Mouse (Mus musculus): ENCODE measurements around the gene Hist2h2be. TPM values are rescaled to one million over a fixed set of nuclear protein-coding genes. Genes with fewer than 3 reads are reported as not detected.

Hist2h2be gene
- total and polyA plus RNA-seq, 3 experiments = 1.8 to 3.2 TPM; not detected in 1

DNA sequence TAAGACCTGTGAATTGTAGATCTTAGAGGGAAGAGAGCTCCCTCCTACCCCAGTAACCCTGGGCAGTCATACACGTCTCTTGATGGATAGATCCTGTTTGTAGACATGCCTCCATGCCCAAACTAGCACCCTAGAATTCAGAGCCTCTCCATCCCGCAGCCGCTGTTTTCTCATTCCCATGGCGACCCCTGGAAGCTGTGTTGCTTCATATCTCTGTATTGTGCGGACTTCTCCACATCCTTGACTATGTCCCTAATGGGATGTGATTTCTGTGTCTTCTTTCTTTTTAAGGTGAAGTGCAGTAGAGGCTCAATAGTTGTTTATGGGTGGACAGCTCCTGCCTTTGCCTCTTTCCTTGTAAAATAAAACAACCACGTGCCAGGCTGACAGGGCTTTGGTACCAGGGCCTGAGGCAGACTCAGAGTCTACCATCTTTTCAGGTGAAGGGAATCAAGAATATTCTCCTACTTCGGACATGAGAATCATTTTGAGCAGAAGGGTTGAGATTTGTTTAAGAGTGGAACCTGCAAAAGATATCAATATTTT is 43.6 kb downstream of the Hist2h2be start:
- Histone ChIP-seq H3K79me2 (ENCODE audit: control insufficient read depth, insufficient read depth, low read length, poor library complexity) (peaks cover 8% of the 10 kb centered on the region; the same call in 1 of the 2 replicates), H3K27me3 (ENCODE audit: control insufficient read depth in 1 of 2, insufficient read depth in 2 of 2, low read length in 2 of 2) (no peaks in the 10 kb centered on the region), H3K9ac (ENCODE audit: control insufficient read depth, low read depth, low read length, poor library complexity, severe bottlenecking) (peak overlapping the region; percentile 92), H3K27ac (ENCODE audit: control insufficient read depth, low read depth, low read length) (peak overlapping the region; percentile 99), H3K9me3 (replicated peaks; ENCODE audit: insufficient read depth, low read length) (no peaks in the 10 kb centered on the region), H3K36me3 (ENCODE audit: control insufficient read depth in 1 of 2, insufficient read depth in 2 of 2, low read length in 2 of 2) (peaks cover 0 to 44% of the 10 kb centered on the region in 2 experiments; a peak in 2 of 4 replicates), H3K4me1 (ENCODE audit: control insufficient read depth in 1 of 2, insufficient read depth in 2 of 2, low read length in 2 of 2) (peaks cover 0 to 32% of the 10 kb centered on the region in 2 experiments; a peak in 2 of 4 replicates), H3K4me3 (ENCODE audit: control insufficient read depth in 1 of 2, insufficient read depth in 1 of 2, low read depth in 2 of 2, low read length in 2 of 2) (peak overlapping the region; percentile 10 to 75)
- TF ChIP-seq E2F4 (IDR thresholded peaks at IDR 0.05; ENCODE audit: borderline replicate concordance, low read depth, low read length) (no peak), GATA1 (IDR thresholded peaks at IDR 0.05; ENCODE audit: low read depth, low read length) (no peak), POLR2A (IDR thresholded peaks at IDR 0.05; ENCODE audit: control insufficient read depth in 1 of 2, insufficient read depth in 1 of 2, low read depth in 1 of 2, low read length in 2 of 2, poor library complexity in 1 of 2) (no peak), ZNF384 (IDR thresholded peaks at IDR 0.05; ENCODE audit: low read depth, low read length) (no peak), GABPA (IDR thresholded peaks at IDR 0.05; ENCODE audit: low read depth, low read length) (no peak), ZC3H11A (IDR thresholded peaks at IDR 0.05; ENCODE audit: low read depth, low read length) (no peak), NELFE (IDR thresholded peaks at IDR 0.05; ENCODE audit: low read depth, low read length) (no peak), ZMIZ1 (IDR thresholded peaks at IDR 0.05; ENCODE audit: low read depth, low read length) (no peak), MAFK (IDR thresholded peaks at IDR 0.05; ENCODE audit: borderline replicate concordance, low read depth, low read length) (no peak), CTCF (IDR thresholded peaks at IDR 0.05 in 2 of 3, conservative IDR thresholded peaks at IDR 0.05 in 1 of 3; ENCODE audit: control insufficient read depth in 1 of 3, insufficient read depth in 1 of 3, low read depth in 2 of 3, low read length in 3 of 3, poor library complexity in 1 of 3, severe bottlenecking in 1 of 3) (no peak), TBP (IDR thresholded peaks at IDR 0.05; ENCODE audit: low read depth, low read length) (no peak)
- peak; percentile 86 for DNase-seq (ENCODE audit: low read depth, low spot score)

DNA sequence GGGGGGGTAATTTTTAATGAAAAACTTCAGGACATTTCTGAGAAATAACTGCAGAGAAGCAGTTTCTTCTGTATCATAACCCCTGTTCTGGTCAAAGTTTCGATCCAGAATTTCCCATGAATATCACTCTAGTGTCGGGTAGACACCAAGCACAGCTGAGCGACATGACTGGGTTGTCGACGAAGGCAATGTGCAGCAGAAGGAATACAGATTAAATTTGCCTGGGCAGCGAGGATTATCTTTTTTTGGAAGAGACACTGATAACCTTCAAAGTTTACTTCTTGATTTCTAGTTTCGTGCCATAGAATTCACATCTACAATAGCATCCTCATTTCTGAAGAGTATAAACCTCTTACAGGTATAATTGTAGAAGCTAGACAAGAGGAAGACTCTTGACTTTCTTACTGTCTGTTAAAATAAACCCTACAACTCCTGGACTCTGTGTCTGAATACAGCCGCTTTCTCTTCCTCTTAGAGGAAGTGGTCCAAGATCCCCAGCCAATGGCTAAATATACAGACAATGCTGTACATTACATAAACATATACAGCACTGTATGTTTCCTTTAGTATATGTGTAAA is 45.3 kb downstream of the Hist2h2be start:
- Histone ChIP-seq H3K4me1 (ENCODE audit: control insufficient read depth in 1 of 2, insufficient read depth in 2 of 2, low read length in 2 of 2) (peaks cover 0 to 24% of the 10 kb centered on the region in 2 experiments; a peak in 2 of 4 replicates), H3K9ac (ENCODE audit: control insufficient read depth, low read depth, low read length, poor library complexity, severe bottlenecking) (peak overlapping the region; percentile 50), H3K79me2 (ENCODE audit: control insufficient read depth, insufficient read depth, low read length, poor library complexity) (peaks cover 8% of the 10 kb centered on the region; the same call in 1 of the 2 replicates), H3K27ac (ENCODE audit: control insufficient read depth, low read depth, low read length) (peak overlapping the region; percentile 61), H3K27me3 (ENCODE audit: control insufficient read depth in 1 of 2, insufficient read depth in 2 of 2, low read length in 2 of 2) (no peaks in the 10 kb centered on the region), H3K4me3 (ENCODE audit: control insufficient read depth in 1 of 2, insufficient read depth in 1 of 2, low read depth in 2 of 2, low read length in 2 of 2) (no peak overlapping the region), H3K36me3 (ENCODE audit: control insufficient read depth in 1 of 2, insufficient read depth in 2 of 2, low read length in 2 of 2) (peaks cover 0 to 37% of the 10 kb centered on the region in 2 experiments; a peak in 2 of 4 replicates), H3K9me3 (replicated peaks; ENCODE audit: insufficient read depth, low read length) (no peaks in the 10 kb centered on the region)
- peak; percentile 87 for DNase-seq (ENCODE audit: low read depth, low spot score)
- TF ChIP-seq TAL1 (IDR thresholded peaks at IDR 0.05; ENCODE audit: low read length) (peak; percentile 90), POLR2AphosphoS2 (IDR thresholded peaks at IDR 0.05; ENCODE audit: low read length) (no peak)

DNA sequence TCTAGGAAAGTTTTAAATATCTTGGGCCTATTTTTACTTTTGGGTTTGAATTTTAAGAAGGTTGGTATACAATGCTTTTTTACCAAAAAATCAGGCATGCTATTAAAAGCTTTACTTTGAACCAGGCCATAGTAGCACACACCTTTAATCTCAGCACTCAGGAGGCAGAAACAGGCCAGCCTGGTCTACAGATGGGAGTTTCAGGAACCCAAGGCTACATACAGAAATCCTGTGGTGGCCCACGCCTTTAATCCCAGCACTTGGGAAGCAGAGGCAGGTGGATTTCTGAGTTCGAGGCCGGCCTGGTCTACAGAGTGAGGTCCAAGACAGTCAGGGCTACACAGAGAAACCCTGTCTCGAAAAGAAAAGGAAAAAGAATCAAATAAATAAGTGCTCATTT is 46.6 kb downstream of the Hist2h2be start:
- Histone ChIP-seq H3K4me3 (ENCODE audit: control insufficient read depth in 1 of 2, insufficient read depth in 1 of 2, low read depth in 2 of 2, low read length in 2 of 2) (peak overlapping the region; percentile 51 to 57), H3K79me2 (ENCODE audit: control insufficient read depth, insufficient read depth, low read length, poor library complexity) (peaks cover 8% of the 10 kb centered on the region; the same call in 1 of the 2 replicates), H3K27me3 (ENCODE audit: control insufficient read depth in 1 of 2, insufficient read depth in 2 of 2, low read length in 2 of 2) (no peaks in the 10 kb centered on the region), H3K4me1 (ENCODE audit: control insufficient read depth in 1 of 2, insufficient read depth in 2 of 2, low read length in 2 of 2) (peaks cover 0 to 18% of the 10 kb centered on the region in 2 experiments; a peak in 2 of 4 replicates), H3K9me3 (replicated peaks; ENCODE audit: insufficient read depth, low read length) (no peaks in the 10 kb centered on the region), H3K27ac (ENCODE audit: control insufficient read depth, low read depth, low read length) (peak overlapping the region; percentile 96), H3K36me3 (ENCODE audit: control insufficient read depth in 1 of 2, insufficient read depth in 2 of 2, low read length in 2 of 2) (peaks cover 0 to 31% of the 10 kb centered on the region in 2 experiments; a peak in 2 of 4 replicates), H3K9ac (ENCODE audit: control insufficient read depth, low read depth, low read length, poor library complexity, severe bottlenecking) (peak overlapping the region; percentile 71)
- no peak for TF ChIP-seq POLR2AphosphoS5 (IDR thresholded peaks at IDR 0.05; ENCODE audit: borderline replicate concordance, low read depth, low read length)
- TF ChIP-seq ZNF384 (IDR thresholded peaks at IDR 0.05; ENCODE audit: low read depth, low read length) = no peak
- no peak for TF ChIP-seq POLR2AphosphoS2 (IDR thresholded peaks at IDR 0.05; ENCODE audit: low read length)
- TF ChIP-seq HCFC1 (IDR thresholded peaks at IDR 0.05; ENCODE audit: low read depth, low read length) = no peak
- no peak for TF ChIP-seq SMC3 (IDR thresholded peaks at IDR 0.05; ENCODE audit: low read depth, low read length)
- peak; percentile 72 for DNase-seq (ENCODE audit: low read depth, low spot score)

All from MEL (cell line).